Mouse (Mus musculus) brain, embryonic 18.5 days (tissue): ENCODE data around the gene Osgin1.

ENCODE experiments used
- DNase-seq: peaks from one replicate; pipeline ENCODE4 v3.0.0-alpha.2; 2012; ENCODE audit warnings: low read depth, low spot score

Gene Osgin1

GRCm38 (mm10) chr8:119442013-119442412 lies 8.1 kb downstream of the Osgin1 start:
- no peak for DNase-seq

- DNase-seq: no peak
These were observed 9.0 kb downstream of the Osgin1 start for GRCm38 (mm10) chr8:119442970-119443369.

GRCm38 (mm10) chr8:119446211-119446989 lies 12.5 kb downstream of the Osgin1 start, which contains the start of gene Necab2:
Gene Necab2 (plus strand): TSS chr8:119446719.
- peak; percentile 51 for DNase-seq

- no peak for DNase-seq
These were observed 13.3 kb downstream of the Osgin1 start for GRCm38 (mm10) chr8:119446990-119447780.

GRCm38 (mm10) chr8:119447781-119448170 lies 13.9 kb downstream of the Osgin1 start:
- no peak for DNase-seq

- no peak for DNase-seq
These were observed 15.7 kb downstream of the Osgin1 start for GRCm38 (mm10) chr8:119449627-119450026.

- no peak for DNase-seq
These were observed 17.2 kb downstream of the Osgin1 start for GRCm38 (mm10) chr8:119451131-119451530.

- no peak for DNase-seq
These were observed 19.0 kb downstream of the Osgin1 start for GRCm38 (mm10) chr8:119452919-119453318.

GRCm38 (mm10) chr8:119456045-119456444 lies 22.1 kb downstream of the Osgin1 start:
- no peak for DNase-seq

- DNase-seq: no peak
These were observed 25.8 kb downstream of the Osgin1 start for GRCm38 (mm10) chr8:119459724-119460123.

- no peak for DNase-seq
These were observed 27.4 kb downstream of the Osgin1 start for GRCm38 (mm10) chr8:119461356-119461755.

GRCm38 (mm10) chr8:119463709-119464108 lies 29.8 kb downstream of the Osgin1 start:
- DNase-seq: no peak

- peak; percentile 40 for DNase-seq
These were observed 32.2 kb downstream of the Osgin1 start for GRCm38 (mm10) chr8:119466105-119466504.

GRCm38 (mm10) chr8:119466794-119467193 lies 32.9 kb downstream of the Osgin1 start:
- DNase-seq: no peak

GRCm38 (mm10) chr8:119468091-119468490 lies 34.2 kb downstream of the Osgin1 start:
- DNase-seq: no peak

GRCm38 (mm10) chr8:119478684-119479083 lies 44.8 kb downstream of the Osgin1 start:
- DNase-seq: no peak

GRCm38 (mm10) chr8:119484145-119484896 lies 50.4 kb downstream of the Osgin1 start:
- no peak for DNase-seq

GRCm38 (mm10) chr8:119487093-119487492 lies 53.2 kb downstream of the Osgin1 start:
- DNase-seq: no peak
